Mouse (Mus musculus) ES-E14 (cell line): ENCODE results near the gene Ramp3. TPM values are rescaled to one million over a fixed set of nuclear protein-coding genes. Genes with fewer than 3 reads are reported as not detected.

Experiments
- DNase-seq: peaks from one replicate; pipeline ENCODE4 v3.0.0-alpha.2; 2013; ENCODE audit warnings: low read depth, low spot score
- H3K27ac ChIP-seq: 2 replicates; pipeline ENCODE4 v1.5.1; 2012; ENCODE audit warnings: low read depth, mild to moderate bottlenecking, low read length, moderate library complexity, mixed read lengths; ENCODE audit not compliant: poor library complexity, insufficient read depth, severe bottlenecking
- H3K36me3 ChIP-seq: 2 replicates; pipeline ENCODE4 v1.6.1; 2012; ENCODE audit warnings: mild to moderate bottlenecking, low read length, moderate library complexity, mixed read lengths; ENCODE audit not compliant: control insufficient read depth, poor library complexity, insufficient read depth, severe bottlenecking
- H3K4me1 ChIP-seq, 2 experiments: fragments of 150-350 bp in 1 of 2; sonication (generic) in 1 of 2; 2 replicates each; pipeline ENCODE4 v1.6.1; 2012; ENCODE audit warnings: low read length in 2 of 2, mild to moderate bottlenecking in 1 of 2, mixed read lengths in 1 of 2; ENCODE audit not compliant: control insufficient read depth in 2 of 2, insufficient read depth in 2 of 2, poor library complexity in 1 of 2
- H3K4me3 ChIP-seq, 2 experiments: fragments of 150-350 bp in 1 of 2; sonication (generic) in 1 of 2; 2 replicates each; pipeline ENCODE4 v1.5.1; 2012; ENCODE audit warnings: low read length in 2 of 2, low read depth in 1 of 2, mild to moderate bottlenecking in 1 of 2, mixed read lengths in 1 of 2; ENCODE audit not compliant: insufficient read depth in 1 of 2, poor library complexity in 1 of 2, severe bottlenecking in 1 of 2
- H3K9ac ChIP-seq: 2 replicates; pipeline ENCODE4 v1.6.1; 2012; ENCODE audit warnings: low read depth, mild to moderate bottlenecking, low read length, mixed read lengths; ENCODE audit not compliant: poor library complexity, insufficient read depth, severe bottlenecking
- H3K9me3 ChIP-seq: fragments of 150-350 bp; sonication (generic); 2 replicates; pipeline ENCODE4 v1.6.1; 2012; ENCODE audit warnings: low read depth, mild to moderate bottlenecking, low read length; ENCODE audit not compliant: control insufficient read depth, insufficient read depth
- CHD2 ChIP-seq: IDR thresholded peaks from 2 replicates; pipeline ENCODE4 v1.6.1; 2014; ENCODE audit warnings: mild to moderate bottlenecking, low read depth, low read length, inconsistent platforms
- HCFC1 ChIP-seq: IDR thresholded peaks from 2 replicates; pipeline ENCODE4 v1.6.1; 2012; ENCODE audit warnings: low read length, inconsistent platforms, borderline replicate concordance; ENCODE audit not compliant: insufficient read depth
- MAFK ChIP-seq: IDR thresholded peaks from 2 replicates; pipeline ENCODE4 v1.6.1; 2014; ENCODE audit warnings: mild to moderate bottlenecking, low read depth, low read length, inconsistent platforms; ENCODE audit not compliant: insufficient read depth
- ZC3H11A ChIP-seq: IDR thresholded peaks from 2 replicates; pipeline ENCODE4 v1.6.1; 2012; ENCODE audit warnings: low read depth, mild to moderate bottlenecking, inconsistent platforms, low read length, borderline replicate concordance
- ZNF384 ChIP-seq: IDR thresholded peaks from 2 replicates; pipeline ENCODE4 v1.6.1; 2012; ENCODE audit warnings: low read depth, low read length, inconsistent platforms
- in situ Hi-C, 2 experiments: fragments of 600-800 bp; cut with MboI; formaldehyde crosslinking; loops; one replicate each; pipeline ENCODE4 v1.15.1; 2025; ENCODE audit warnings: low sequenced_read_pairs in 2 of 2, inconsistent platforms in 1 of 2; ENCODE audit not compliant: unreplicated experiment in 2 of 2
- total RNA-seq: library from RNA; depleted of rRNA; stranded (reverse); fragments of 300-350 nt; gene quantifications from 2 replicates; pipeline ENCODE4 v1.2.3, GENCODE M21; 2012; rRNA removed

The Ramp3 gene
- total RNA-seq, result 24.1 and 47.9 TPM in 2 replicates

DNA sequence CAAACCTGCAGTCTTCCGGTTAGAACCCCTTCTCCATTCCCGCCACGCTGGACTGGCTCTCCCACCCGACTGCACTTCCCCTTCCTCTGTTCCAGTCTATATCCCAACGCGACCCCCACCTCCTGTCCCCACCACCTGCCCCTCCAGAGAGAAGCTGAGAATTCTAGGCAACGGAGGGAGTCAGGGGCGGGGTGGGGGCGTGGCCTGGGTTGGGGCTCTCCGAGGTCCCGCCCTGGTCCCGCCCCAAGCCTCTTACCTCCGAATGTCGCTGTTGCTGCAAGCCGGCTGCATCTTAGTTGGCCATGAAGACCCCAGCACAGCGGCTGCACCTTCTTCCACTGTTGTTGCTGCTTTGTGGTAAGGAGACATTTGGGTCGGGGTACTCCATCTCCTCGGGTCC is at the start of gene Ramp3:
Gene Ramp3 (plus strand): TSS at position 251 of the 400 bp plus-strand sequence.
- TF ChIP-seq ZNF384, result no peak
- TF ChIP-seq ZC3H11A, result no peak
- TF ChIP-seq MAFK, result no peak
- TF ChIP-seq CHD2, result no peak
- TF ChIP-seq HCFC1, result no peak
- peak within 1 kb of the TSS; percentile 66; the same call in 1 of the 2 replicates for H3K9ac ChIP-seq
- peak; percentile 65 for DNase-seq
- H3K27ac ChIP-seq, result no peak within 1 kb of the TSS
- H3K36me3 ChIP-seq, result no peaks in the 10 kb centered on the region
- peaks cover 0 to 2% of the 10 kb centered on the region in 2 experiments; a peak in 1 of 4 replicates for H3K4me1 ChIP-seq
- H3K9me3 ChIP-seq, result no peaks in the 10 kb centered on the region
- in situ Hi-C loops, result loop anchor here (10.0 to 25.0 kb wide), 3 partner anchors 107 to 517 kb away; no protein-coding TSS in a partner anchor
- peak within 1 kb of the TSS; percentile 69 to 76 for H3K4me3 ChIP-seq

DNA sequence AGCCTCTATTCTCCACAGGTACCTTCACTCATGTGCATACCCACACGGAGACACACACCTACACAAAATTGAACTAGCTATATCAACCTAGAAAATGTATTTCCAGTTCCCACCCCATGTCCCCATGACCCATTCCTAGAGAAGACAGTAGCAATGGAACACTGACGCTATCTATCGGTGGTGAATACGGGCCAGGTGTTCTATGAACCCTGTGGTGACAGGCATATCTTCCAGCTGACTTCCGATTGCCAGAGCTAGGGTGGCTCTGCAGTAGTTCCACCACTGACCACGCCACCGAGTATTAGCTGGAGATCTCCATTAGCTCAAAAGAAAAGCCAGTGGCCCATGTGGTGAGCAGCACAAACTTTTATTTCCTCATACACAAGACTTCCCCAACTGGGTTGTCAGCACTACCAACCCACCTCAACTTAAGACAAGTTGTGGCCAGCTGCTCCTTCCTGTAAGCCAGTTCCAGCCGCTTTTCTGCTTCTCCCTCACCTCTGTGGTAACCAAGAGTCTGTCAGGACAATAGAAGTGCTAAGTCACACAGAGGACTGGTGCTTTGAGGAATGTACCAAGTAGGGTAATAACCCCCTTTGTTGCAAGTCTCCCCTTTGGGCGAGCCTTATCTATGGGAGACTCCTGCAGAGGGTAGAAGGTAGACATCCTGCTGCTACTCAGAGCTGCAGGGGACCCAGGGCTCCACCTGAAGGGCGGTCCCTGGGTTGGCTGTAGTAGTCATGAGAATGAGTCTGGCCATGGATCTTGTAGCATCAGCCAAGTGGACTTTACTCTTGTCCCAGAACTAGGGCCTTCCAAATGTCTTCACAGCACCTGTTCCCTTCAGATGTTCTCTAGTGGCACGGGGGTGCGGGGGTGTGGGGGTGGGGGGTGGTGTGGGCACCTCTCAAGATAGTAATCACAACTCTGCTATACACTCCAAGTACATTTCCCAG is 42.8 kb upstream of the Ramp3 start:
- Histone ChIP-seq H3K9me3 (no peaks in the 10 kb centered on the region), H3K36me3 (peaks cover 64% of the 10 kb centered on the region), H3K9ac (no peak overlapping the region), H3K4me1 (peaks cover 0 to 4% of the 10 kb centered on the region in 2 experiments; a peak in 1 of 4 replicates), H3K27ac (no peak overlapping the region), H3K4me3 (no peak overlapping the region)
- no peak for DNase-seq
- in situ Hi-C loops, result no loop called here
- TF ChIP-seq ZC3H11A (no peak), CHD2 (no peak), MAFK (peak; percentile 75), HCFC1 (no peak), ZNF384 (no peak)

GRCm38 (mm10) chr11:6623704-6624103 is 34.6 kb upstream of the Ramp3 start:
- Histone ChIP-seq H3K36me3 (peaks cover 57% of the 10 kb centered on the region), H3K9me3 (no peaks in the 10 kb centered on the region), H3K4me1 (peaks cover 2 to 3% of the 10 kb centered on the region in 2 experiments; a peak in 1 of 4 replicates), H3K27ac (no peak overlapping the region; the same call in 1 of the 2 replicates), H3K4me3 (peak overlapping the region; percentile 86), H3K9ac (peak overlapping the region; percentile 99; the same call in 1 of the 2 replicates)
- in situ Hi-C loops, result no loop called here
- DNase-seq, result no peak
- no peak for TF ChIP-seq ZC3H11A
- TF ChIP-seq HCFC1, result no peak
- TF ChIP-seq MAFK, result no peak
- TF ChIP-seq ZNF384, result no peak
- no peak for TF ChIP-seq CHD2

- peak overlapping the region; percentile 96; the same call in 1 of the 2 replicates for H3K27ac ChIP-seq
- peaks cover 46% of the 10 kb centered on the region for H3K36me3 ChIP-seq
- TF ChIP-seq HCFC1 (no peak), CHD2 (no peak), MAFK (no peak), ZC3H11A (no peak), ZNF384 (no peak)
- peak overlapping the region; percentile 86 for H3K4me3 ChIP-seq
- H3K9me3 ChIP-seq, result no peaks in the 10 kb centered on the region
- in situ Hi-C loops, result no loop called here
- H3K9ac ChIP-seq, result peak overlapping the region; percentile 99
- H3K4me1 ChIP-seq, result peaks cover 3 to 5% of the 10 kb centered on the region in 2 experiments; a peak in 1 of 4 replicates
- no peak for DNase-seq
Observed at GRCm38 (mm10) chr11:6624619-6625382, 33.5 kb upstream of the Ramp3 start.
